Mouse (Mus musculus) stomach, postnatal 0 days (tissue): ENCODE measurements around the gene 1700001O22Rik. TPM values are rescaled to one million over a fixed set of nuclear protein-coding genes. Genes with fewer than 3 reads are reported as not detected.

Experiments
- ATAC-seq: fragments of 200-750 bp; cut with Nextera tagmentation; 2 replicates; pipeline ENCODE4 v1.8.0; 2017; ENCODE audit not compliant: low FRiP score, low TSS enrichment
- DNase-seq: peaks from one replicate; pipeline ENCODE4 v3.0.0-alpha.2; 2016; ENCODE audit warnings: low spot score
- H3K27ac ChIP-seq: fragments of 300-500 bp; sonication (generic); replicated peaks from 2 replicates; pipeline ENCODE4 v1.5.1; 2014; ENCODE audit warnings: mild to moderate bottlenecking, control low read depth
- H3K27me3 ChIP-seq: fragments of 300-500 bp; sonication (generic); 2 replicates; pipeline ENCODE4 v1.6.1; 2014; ENCODE audit warnings: low read length; ENCODE audit not compliant: control insufficient read depth, insufficient read depth
- H3K36me3 ChIP-seq: fragments of 300-500 bp; sonication (generic); 2 replicates; pipeline ENCODE4 v1.6.1; 2014; ENCODE audit warnings: low read length, mixed read lengths; ENCODE audit not compliant: control insufficient read depth, insufficient read depth
- H3K4me1 ChIP-seq: fragments of 300-500 bp; sonication (generic); replicated peaks from 2 replicates; pipeline ENCODE4 v1.6.1; 2014; ENCODE audit warnings: antibody characterized with exemption; ENCODE audit not compliant: control insufficient read depth, insufficient read depth
- H3K4me2 ChIP-seq: fragments of 300-500 bp; sonication (generic); replicated peaks from 2 replicates; pipeline ENCODE4 v1.6.1; 2014; ENCODE audit warnings: low read depth, mild to moderate bottlenecking, control low read depth, moderate library complexity
- H3K4me3 ChIP-seq: fragments of 300-500 bp; sonication (generic); 2 replicates; pipeline ENCODE4 v1.5.1; 2014; ENCODE audit warnings: low read depth, low read length, control low read depth
- H3K9ac ChIP-seq: fragments of 300-500 bp; sonication (generic); 2 replicates; pipeline ENCODE4 v1.6.1; 2014; ENCODE audit warnings: mild to moderate bottlenecking, low read length, control low read depth, mixed read lengths
- H3K9me3 ChIP-seq: fragments of 300-500 bp; sonication (generic); 2 replicates; pipeline ENCODE4 v1.6.1; 2016; ENCODE audit warnings: low read length; ENCODE audit not compliant: control insufficient read depth
- CTCF ChIP-seq: IDR thresholded peaks from 2 replicates; pipeline ENCODE4 v1.5.1; 2016; ENCODE audit warnings: antibody characterized with exemption, low read depth, mild to moderate bottlenecking, moderate library complexity
- EP300 ChIP-seq: optimal IDR thresholded peaks from 2 replicates; pipeline ENCODE3; 2016; ENCODE audit warnings: antibody characterized with exemption
- WGBS: fragments of 180-500 bp; shearing (Covaris S2); extraction: QIAGEN DNeasy Blood & Tissue Kit; methylation state at CpG from one replicate; pipeline ENCODE4 v1.1.7; 2014; 5-methylcytosine and 5-hydroxymethylcytosine counted together
- polyA plus RNA-seq: library from polyadenylated mRNA; unstranded; fragments of >200 nt; fragmentation: Nextera tagmentation; extraction: Ambion mirVana; gene quantifications from 2 replicates; pipeline ENCODE4 v1.2.1, GENCODE M21; 2015

Gene 1700001O22Rik
- polyA plus RNA-seq, 1 experiment from 2014 or later, result 2.0 TPM

DNA sequence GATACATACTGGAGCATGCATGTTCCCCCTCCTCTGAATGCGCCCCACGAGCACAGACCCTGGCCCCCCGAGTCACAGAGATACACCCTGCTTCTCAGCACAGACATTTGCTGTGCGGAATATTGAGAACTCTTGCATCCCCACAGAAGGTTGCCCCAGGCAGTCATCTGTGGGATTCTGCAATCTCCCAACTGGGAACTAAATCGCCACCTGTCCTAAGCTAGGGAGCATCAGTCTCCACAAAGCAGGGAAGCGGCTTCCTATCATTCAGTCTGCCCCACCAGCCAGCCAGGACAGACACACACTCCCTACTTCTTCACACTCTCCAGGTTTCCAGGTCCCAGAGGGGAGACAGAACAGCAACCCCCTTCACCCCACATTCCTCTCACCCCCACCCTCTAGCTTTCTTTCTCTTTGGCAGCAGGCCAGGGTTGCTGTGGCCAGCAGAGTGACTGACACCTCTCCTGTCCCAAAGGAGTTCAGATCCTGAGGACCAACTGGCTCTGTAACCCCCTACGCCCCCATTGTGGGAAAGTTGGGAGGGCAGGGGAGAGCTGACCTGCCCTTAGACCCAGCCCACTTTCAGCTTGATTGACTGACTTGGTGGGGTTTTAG, 35.7 kb downstream of the 1700001O22Rik start:
- H3K27ac ChIP-seq, result no peak overlapping the region
- H3K9ac ChIP-seq, result no peak overlapping the region
- no peak overlapping the region for H3K4me3 ChIP-seq
- no peaks in the 10 kb centered on the region for H3K36me3 ChIP-seq
- no peak overlapping the region for H3K4me2 ChIP-seq
- peaks cover 10% of the 10 kb centered on the region for H3K4me1 ChIP-seq
- no peak for TF ChIP-seq CTCF
- no peak for TF ChIP-seq EP300
- H3K9me3 ChIP-seq, result 0 out of 2 replicates have a peak, but pooled peaks cover under 1% of the 10 kb centered on the region
- H3K27me3 ChIP-seq, result no peaks in the 10 kb centered on the region
- ATAC-seq, result no peak
- WGBS, result 83% methylated on average over 7 of the region's 7 CpGs
- no peak for DNase-seq

DNA sequence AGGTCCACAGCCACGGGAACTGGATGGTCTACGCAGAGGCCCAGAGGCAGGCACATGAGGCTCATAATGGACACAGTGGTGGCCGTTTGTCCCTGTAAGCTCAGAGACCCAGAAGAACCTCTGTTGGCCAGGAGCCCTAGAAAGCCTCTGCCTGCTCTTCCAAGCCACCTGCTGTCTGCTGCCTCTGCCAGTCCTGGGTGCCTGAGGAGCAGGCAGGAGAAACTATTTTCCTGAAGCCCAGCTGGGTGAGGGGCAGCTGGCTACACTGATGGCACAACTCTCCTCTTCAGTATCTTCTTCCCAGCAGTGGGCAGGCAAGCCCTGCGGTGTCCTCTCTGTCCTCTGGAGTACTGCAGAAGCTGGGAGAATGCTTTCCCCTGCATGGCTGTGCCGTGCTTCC, 37.0 kb downstream of the 1700001O22Rik start:
- Histone ChIP-seq H3K4me2 (no peak overlapping the region), H3K9ac (no peak overlapping the region), H3K4me3 (no peak overlapping the region), H3K36me3 (no peaks in the 10 kb centered on the region), H3K27ac (no peak overlapping the region), H3K4me1 (no peaks in the 10 kb centered on the region; the same call in 1 of the 2 replicates), H3K9me3 (0 out of 2 replicates have a peak, but pooled peaks cover 3% of the 10 kb centered on the region), H3K27me3 (no peaks in the 10 kb centered on the region)
- no peak for DNase-seq
- TF ChIP-seq CTCF (no peak), EP300 (no peak)
- 79% methylated on average over 5 of the region's 5 CpGs for WGBS
- ATAC-seq, result no peak

DNA sequence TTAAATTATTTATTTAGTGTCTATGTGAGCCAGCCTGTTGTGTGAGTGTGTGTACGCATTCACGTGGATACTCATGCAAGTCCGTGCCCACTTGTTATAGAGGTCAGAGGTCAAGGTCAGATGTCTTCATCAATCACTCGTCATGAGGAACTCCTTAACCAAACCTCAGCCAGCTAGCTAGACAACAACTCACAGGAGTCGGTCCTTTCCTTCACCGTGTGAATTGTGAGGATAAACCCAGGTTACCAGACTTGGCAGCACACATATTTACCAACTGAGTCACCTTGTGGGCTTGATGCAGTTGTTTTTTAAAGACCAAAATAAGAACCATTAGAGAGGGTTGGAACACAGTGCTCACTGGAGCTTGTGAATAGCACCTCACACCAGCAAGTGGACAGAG, 42.8 kb downstream of the 1700001O22Rik start:
- no peaks in the 10 kb centered on the region for H3K27me3 ChIP-seq
- TF ChIP-seq CTCF, result no peak
- TF ChIP-seq EP300, result no peak
- H3K27ac ChIP-seq, result no peak overlapping the region
- no peaks in the 10 kb centered on the region for H3K36me3 ChIP-seq
- H3K4me1 ChIP-seq, result peaks cover 15% of the 10 kb centered on the region; the same call in 1 of the 2 replicates
- WGBS, result 31% methylated on average over 6 of the region's 6 CpGs
- 0 out of 2 replicates have a peak, but pooled peaks cover 3% of the 10 kb centered on the region for H3K9me3 ChIP-seq
- H3K4me2 ChIP-seq, result no peak overlapping the region
- H3K4me3 ChIP-seq, result no peak overlapping the region
- ATAC-seq, result no peak
- DNase-seq, result no peak
- H3K9ac ChIP-seq, result no peak overlapping the region

DNA sequence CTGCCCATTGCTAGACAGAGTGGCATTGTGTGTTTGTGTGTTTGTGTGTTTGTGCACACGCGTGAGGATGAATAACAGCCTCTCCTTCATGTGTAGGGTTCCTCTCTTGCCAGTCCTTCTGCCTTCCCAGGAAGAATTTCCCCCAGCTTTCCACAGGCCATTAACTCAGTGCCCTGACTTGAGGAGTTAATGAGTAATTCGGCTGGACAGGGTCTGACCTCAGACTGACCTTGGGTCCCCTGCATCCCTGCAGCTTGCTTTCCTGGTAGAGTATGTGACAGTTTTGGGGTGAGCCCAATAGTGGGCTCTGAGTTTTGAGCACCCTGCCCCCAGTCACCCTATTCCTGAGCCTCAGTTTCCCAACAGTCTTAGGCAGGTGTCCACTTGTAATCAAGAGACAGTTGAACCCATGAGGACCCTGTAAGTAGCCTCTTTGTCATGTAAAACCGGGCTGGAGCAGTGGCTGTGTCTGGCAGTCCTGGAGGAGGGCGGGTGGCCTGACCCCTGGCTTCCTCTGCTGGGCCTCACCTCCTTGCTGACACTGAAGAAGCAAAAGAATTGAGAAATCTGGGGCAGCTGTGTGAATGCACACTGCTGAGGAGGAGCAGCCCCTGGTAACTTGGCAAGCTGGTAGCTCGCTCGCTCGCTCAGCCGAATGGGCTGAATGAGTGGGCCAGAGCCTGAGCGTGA, 43.5 kb downstream of the 1700001O22Rik start:
- no peak overlapping the region for H3K4me2 ChIP-seq
- peaks cover 15% of the 10 kb centered on the region; the same call in 1 of the 2 replicates for H3K4me1 ChIP-seq
- 0 out of 2 replicates have a peak, but pooled peaks cover 3% of the 10 kb centered on the region for H3K9me3 ChIP-seq
- no peaks in the 10 kb centered on the region for H3K36me3 ChIP-seq
- ATAC-seq (no peak), DNase-seq (no peak)
- no peak overlapping the region for H3K4me3 ChIP-seq
- TF ChIP-seq CTCF (no peak; the same call in 1 of the 2 replicates), EP300 (no peak)
- H3K9ac ChIP-seq, result no peak overlapping the region
- H3K27me3 ChIP-seq, result no peaks in the 10 kb centered on the region
- peak overlapping the region; percentile 88; the same call in 1 of the 2 replicates for H3K27ac ChIP-seq
- WGBS, result 59% methylated on average over 10 of the region's 10 CpGs

DNA sequence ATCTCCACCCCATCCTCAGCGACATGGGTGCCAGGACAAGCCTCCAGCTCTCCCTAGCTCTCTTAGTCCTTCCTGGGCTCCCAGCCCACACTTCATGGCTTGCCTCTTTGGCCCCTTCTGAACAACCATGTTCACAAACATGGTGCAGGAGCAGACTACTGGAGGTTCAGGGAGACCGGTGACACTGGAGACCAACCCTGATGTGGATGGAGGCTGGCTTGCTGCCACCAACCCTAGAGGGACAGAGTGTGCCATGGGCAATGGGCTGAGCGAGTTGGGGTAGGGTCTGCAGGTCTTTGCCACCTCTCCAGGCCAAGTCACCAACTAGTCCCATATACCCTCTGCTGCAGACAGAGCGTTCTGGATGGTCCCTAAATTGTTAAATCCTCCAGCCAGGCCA, 44.0 kb downstream of the 1700001O22Rik start:
- Histone ChIP-seq H3K36me3 (no peaks in the 10 kb centered on the region), H3K9me3 (0 out of 2 replicates have a peak, but pooled peaks cover 3% of the 10 kb centered on the region), H3K4me2 (no peak overlapping the region), H3K4me3 (no peak overlapping the region), H3K27me3 (no peaks in the 10 kb centered on the region), H3K27ac (peak overlapping the region; percentile 88), H3K9ac (no peak overlapping the region), H3K4me1 (peaks cover 15% of the 10 kb centered on the region; the same call in 1 of the 2 replicates)
- DNase-seq (no peak), ATAC-seq (no peak)
- TF ChIP-seq EP300 (no peak), CTCF (no peak)
- 61% methylated on average over 4 of the region's 4 CpGs for whole genome bisulfite sequencing

DNA sequence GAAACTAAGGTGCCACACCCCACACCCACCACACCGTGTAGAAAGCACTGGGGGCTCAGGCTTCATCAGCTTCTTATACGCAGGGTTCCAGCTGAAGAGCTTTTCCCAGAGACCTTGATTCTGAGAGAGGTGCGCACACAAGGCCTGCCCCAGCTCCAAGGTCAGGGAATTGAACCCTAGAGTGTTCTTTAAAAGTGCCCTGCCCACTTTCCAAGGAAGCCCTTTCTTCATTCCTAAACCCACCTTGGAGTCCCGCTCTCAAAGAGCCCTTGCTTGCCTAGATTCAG, 44.4 kb downstream of the 1700001O22Rik start:
- Histone ChIP-seq H3K4me2 (peak overlapping the region; percentile 45), H3K4me1 (peaks cover 15% of the 10 kb centered on the region; the same call in 1 of the 2 replicates), H3K9me3 (0 out of 2 replicates have a peak, but pooled peaks cover 3% of the 10 kb centered on the region), H3K27ac (peak overlapping the region; percentile 88), H3K4me3 (no peak overlapping the region), H3K27me3 (no peaks in the 10 kb centered on the region), H3K9ac (no peak overlapping the region; the same call in 1 of the 2 replicates), H3K36me3 (no peaks in the 10 kb centered on the region)
- DNase-seq (no peak), ATAC-seq (no peak)
- TF ChIP-seq CTCF, result no peak
- no peak for TF ChIP-seq EP300
- 32% methylated on average over 4 of the region's 4 CpGs for WGBS
